Mouse (Mus musculus): ENCODE measurements around the gene Cdk5. TPM values are rescaled to one million over a fixed set of nuclear protein-coding genes. Genes with fewer than 3 reads are reported as not detected.
"Not testable (repeated sequence)": the region's sequence is repeated elsewhere in the genome, so short reads cannot be mapped to it uniquely, and the experiment has no call there.

The Cdk5 gene
- polyA plus RNA-seq, 1 experiment from 2014 or later: 126 TPM

DNA sequence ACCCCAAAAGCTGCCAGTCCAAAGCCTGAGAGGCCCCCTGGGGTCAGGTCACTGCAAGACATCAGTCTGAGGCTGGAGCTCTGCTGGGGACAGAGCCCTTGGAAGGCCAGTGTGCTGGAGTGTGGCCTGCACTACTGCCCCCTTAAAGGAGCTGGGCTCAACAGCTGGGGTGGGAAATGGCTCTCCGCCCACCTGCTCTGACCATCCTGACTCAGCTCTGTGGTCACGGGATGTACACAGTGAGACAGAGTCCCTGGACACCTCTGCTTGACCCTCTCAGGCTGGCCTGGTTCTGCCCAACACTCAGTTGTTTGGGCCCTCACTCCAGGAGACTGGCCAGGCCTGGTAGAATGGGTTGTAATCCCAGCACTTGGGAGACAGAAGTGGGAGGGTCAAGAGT, 13.9 kb downstream of the Cdk5 start:
- H3K4me1 ChIP-seq (ENCODE audit: control insufficient read depth, insufficient read depth, low read length): no peaks in the 10 kb centered on the region
- ATAC-seq (ENCODE audit: low read depth): no peak
- no peak overlapping the region for H3K27ac ChIP-seq (ENCODE audit: low read depth, low read length)
- no peak overlapping the region for H3K4me2 ChIP-seq (ENCODE audit: low read depth, low read length)
- no peak overlapping the region for H3K4me3 ChIP-seq (ENCODE audit: low read depth, low read length)
- H3K9me3 ChIP-seq (ENCODE audit: control insufficient read depth, low read length): no peaks in the 10 kb centered on the region
- H3K27me3 ChIP-seq (ENCODE audit: control insufficient read depth, insufficient read depth, low read length): no peaks in the 10 kb centered on the region
- no peak overlapping the region for H3K9ac ChIP-seq (replicated peaks; ENCODE audit: low read depth, low read length)
- WGBS: 88% methylated on average over 2 of the region's 2 CpGs
- H3K36me3 ChIP-seq (ENCODE audit: control insufficient read depth, insufficient read depth, low read length): peaks cover 12% of the 10 kb centered on the region; the same call in 1 of the 2 replicates

DNA sequence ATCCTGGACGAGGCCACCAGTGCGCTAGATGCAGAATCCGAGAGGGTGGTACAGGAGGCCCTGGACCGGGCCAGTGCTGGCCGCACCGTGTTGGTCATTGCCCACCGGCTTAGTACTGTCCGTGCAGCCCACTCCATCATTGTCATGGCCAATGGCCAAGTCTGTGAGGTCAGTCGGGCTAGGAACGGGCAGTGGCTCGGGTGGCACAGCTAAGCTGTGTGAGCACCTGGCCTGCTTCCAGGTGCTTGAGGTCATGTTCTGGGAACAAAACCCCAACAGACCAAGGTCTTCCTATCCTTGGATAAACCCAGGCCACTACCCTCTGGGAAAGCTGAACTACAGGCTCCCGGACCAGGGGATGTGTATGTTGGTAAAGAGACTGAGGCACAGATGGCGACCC, 14.7 kb downstream of the Cdk5 start:
- Histone ChIP-seq H3K9me3 (ENCODE audit: control insufficient read depth, low read length) (no peaks in the 10 kb centered on the region), H3K27ac (ENCODE audit: low read depth, low read length) (no peak overlapping the region), H3K9ac (replicated peaks; ENCODE audit: low read depth, low read length) (no peak overlapping the region), H3K4me1 (ENCODE audit: control insufficient read depth, insufficient read depth, low read length) (no peaks in the 10 kb centered on the region), H3K36me3 (ENCODE audit: control insufficient read depth, insufficient read depth, low read length) (peaks cover 12% of the 10 kb centered on the region; the same call in 1 of the 2 replicates), H3K4me3 (ENCODE audit: low read depth, low read length) (no peak overlapping the region), H3K4me2 (ENCODE audit: low read depth, low read length) (no peak overlapping the region), H3K27me3 (ENCODE audit: control insufficient read depth, insufficient read depth, low read length) (no peaks in the 10 kb centered on the region)
- WGBS: 93% methylated on average over 13 of the region's 13 CpGs
- ATAC-seq (ENCODE audit: low read depth): no peak

GRCm38 (mm10) chr5:24405389-24405876, 17.9 kb downstream of the Cdk5 start:
- no peak for ATAC-seq (ENCODE audit: low read depth)
- Histone ChIP-seq H3K27me3 (ENCODE audit: control insufficient read depth, insufficient read depth, low read length) (no peaks in the 10 kb centered on the region), H3K9me3 (ENCODE audit: control insufficient read depth, low read length) (no peaks in the 10 kb centered on the region), H3K36me3 (ENCODE audit: control insufficient read depth, insufficient read depth, low read length) (peaks cover 19% of the 10 kb centered on the region), H3K4me3 (ENCODE audit: low read depth, low read length) (no peak overlapping the region), H3K27ac (ENCODE audit: low read depth, low read length) (no peak overlapping the region), H3K4me2 (ENCODE audit: low read depth, low read length) (no peak overlapping the region), H3K9ac (replicated peaks; ENCODE audit: low read depth, low read length) (no peak overlapping the region), H3K4me1 (ENCODE audit: control insufficient read depth, insufficient read depth, low read length) (no peaks in the 10 kb centered on the region)
- 71% methylated on average over 3 of the region's 3 CpGs for whole genome bisulfite sequencing

DNA sequence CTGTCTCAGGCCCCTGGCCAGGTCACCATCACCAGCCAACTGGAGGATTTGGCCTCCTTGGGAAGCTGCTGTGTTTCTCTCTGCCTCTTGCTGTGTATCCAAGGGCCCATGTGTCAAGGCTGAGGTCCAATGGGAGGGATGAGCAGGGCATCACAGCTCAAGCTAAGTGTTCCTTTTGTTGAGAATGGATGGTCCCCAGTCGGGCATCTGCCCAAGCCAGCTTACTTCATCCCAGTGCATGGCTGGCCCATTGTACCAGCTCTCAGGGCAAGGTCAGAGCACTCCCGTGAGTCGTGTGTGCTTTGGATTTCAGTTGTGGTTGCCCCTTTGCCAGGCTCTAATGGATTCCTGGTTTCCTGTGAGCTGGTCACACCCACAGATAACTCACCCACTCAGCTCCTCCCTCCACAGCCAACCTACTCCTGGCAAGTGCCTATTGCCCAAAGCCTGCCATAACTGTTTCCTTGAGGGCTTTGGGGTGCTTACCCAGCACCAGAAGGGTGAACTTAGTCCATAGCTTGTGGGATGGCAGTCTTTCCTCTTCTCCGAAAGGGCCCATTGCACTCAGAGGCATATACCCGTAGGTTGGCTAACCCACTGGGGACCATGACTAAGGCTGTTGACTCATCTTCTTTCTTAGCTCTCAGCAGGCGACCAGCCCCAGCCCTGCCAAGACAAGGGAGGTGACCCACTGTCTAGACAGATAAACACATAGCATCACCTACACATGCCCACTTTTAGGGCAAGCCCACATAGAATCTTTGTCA, 18.6 kb downstream of the Cdk5 start:
- Histone ChIP-seq H3K4me2 (ENCODE audit: low read depth, low read length) (no peak overlapping the region), H3K4me3 (ENCODE audit: low read depth, low read length) (no peak overlapping the region), H3K4me1 (ENCODE audit: control insufficient read depth, insufficient read depth, low read length) (no peaks in the 10 kb centered on the region), H3K27ac (ENCODE audit: low read depth, low read length) (no peak overlapping the region), H3K27me3 (ENCODE audit: control insufficient read depth, insufficient read depth, low read length) (no peaks in the 10 kb centered on the region), H3K9me3 (ENCODE audit: control insufficient read depth, low read length) (no peaks in the 10 kb centered on the region), H3K9ac (replicated peaks; ENCODE audit: low read depth, low read length) (no peak overlapping the region), H3K36me3 (ENCODE audit: control insufficient read depth, insufficient read depth, low read length) (peaks cover 22% of the 10 kb centered on the region)
- no peak for ATAC-seq (ENCODE audit: low read depth)
- 91% methylated on average over 6 of the region's 6 CpGs for WGBS

GRCm38 (mm10) chr5:24401969-24402368, 21.4 kb downstream of the Cdk5 start:
- Histone ChIP-seq H3K4me1 (ENCODE audit: control insufficient read depth, insufficient read depth, low read length) (no peaks in the 10 kb centered on the region), H3K27ac (ENCODE audit: low read depth, low read length) (no peak overlapping the region), H3K9me3 (ENCODE audit: control insufficient read depth, low read length) (no peaks in the 10 kb centered on the region), H3K4me3 (ENCODE audit: low read depth, low read length) (no peak overlapping the region), H3K9ac (replicated peaks; ENCODE audit: low read depth, low read length) (no peak overlapping the region), H3K36me3 (ENCODE audit: control insufficient read depth, insufficient read depth, low read length) (peaks cover 14% of the 10 kb centered on the region), H3K27me3 (ENCODE audit: control insufficient read depth, insufficient read depth, low read length) (no peaks in the 10 kb centered on the region), H3K4me2 (ENCODE audit: low read depth, low read length) (no peak overlapping the region)
- WGBS: 57% methylated on average over 9 of the region's 9 CpGs
- ATAC-seq (ENCODE audit: low read depth): peak; percentile 64; the same call in 1 of the 2 replicates

- Histone ChIP-seq H3K9ac (replicated peaks; ENCODE audit: low read depth, low read length) (no peak overlapping the region), H3K4me3 (ENCODE audit: low read depth, low read length) (no peak overlapping the region), H3K9me3 (ENCODE audit: control insufficient read depth, low read length) (no peaks in the 10 kb centered on the region), H3K36me3 (ENCODE audit: control insufficient read depth, insufficient read depth, low read length) (peaks cover 13% of the 10 kb centered on the region), H3K4me2 (ENCODE audit: low read depth, low read length) (no peak overlapping the region), H3K4me1 (ENCODE audit: control insufficient read depth, insufficient read depth, low read length) (no peaks in the 10 kb centered on the region), H3K27me3 (ENCODE audit: control insufficient read depth, insufficient read depth, low read length) (no peaks in the 10 kb centered on the region), H3K27ac (ENCODE audit: low read depth, low read length) (no peak overlapping the region)
- ATAC-seq (ENCODE audit: low read depth): no peak
- WGBS: 94% methylated on average over 5 of the region's 5 CpGs
Observed at GRCm38 (mm10) chr5:24400911-24401605, 22.3 kb downstream of the Cdk5 start.

GRCm38 (mm10) chr5:24400362-24400761, 23.0 kb downstream of the Cdk5 start:
- Histone ChIP-seq H3K36me3 (ENCODE audit: control insufficient read depth, insufficient read depth, low read length) (peaks cover 13% of the 10 kb centered on the region), H3K9me3 (ENCODE audit: control insufficient read depth, low read length) (no peaks in the 10 kb centered on the region), H3K27me3 (ENCODE audit: control insufficient read depth, insufficient read depth, low read length) (no peaks in the 10 kb centered on the region), H3K4me1 (ENCODE audit: control insufficient read depth, insufficient read depth, low read length) (no peaks in the 10 kb centered on the region), H3K27ac (ENCODE audit: low read depth, low read length) (no peak overlapping the region), H3K4me2 (ENCODE audit: low read depth, low read length) (no peak overlapping the region), H3K4me3 (ENCODE audit: low read depth, low read length) (no peak overlapping the region), H3K9ac (replicated peaks; ENCODE audit: low read depth, low read length) (no peak overlapping the region)
- WGBS: 90% methylated on average over 11 of the region's 11 CpGs
- no peak for ATAC-seq (ENCODE audit: low read depth)

DNA sequence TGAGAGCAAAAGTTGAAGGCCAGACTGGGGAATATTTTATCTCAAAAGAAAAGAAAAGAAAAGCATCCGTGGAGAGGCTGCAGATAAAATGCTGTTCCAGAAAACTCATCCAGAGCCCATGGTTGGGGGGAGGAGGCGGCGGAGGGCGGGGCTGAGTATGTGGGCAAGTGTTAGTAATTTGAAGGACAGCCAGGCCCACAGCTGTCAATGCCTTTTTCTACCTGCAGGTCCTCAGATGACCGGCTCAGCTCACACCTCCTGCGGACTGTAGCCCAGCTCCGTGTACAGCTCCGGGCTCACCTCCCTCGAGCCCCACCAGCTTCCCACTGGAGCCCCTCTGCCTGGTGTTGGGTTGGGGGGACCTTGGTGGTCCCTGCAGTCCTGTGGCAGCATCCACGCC, 23.6 kb downstream of the Cdk5 start:
- no peak for ATAC-seq (ENCODE audit: low read depth)
- H3K4me2 ChIP-seq (ENCODE audit: low read depth, low read length): no peak overlapping the region
- 94% methylated on average over 10 of the region's 10 CpGs for WGBS
- no peaks in the 10 kb centered on the region for H3K9me3 ChIP-seq (ENCODE audit: control insufficient read depth, low read length)
- peaks cover 3% of the 10 kb centered on the region; the same call in 1 of the 2 replicates for H3K4me1 ChIP-seq (ENCODE audit: control insufficient read depth, insufficient read depth, low read length)
- no peak overlapping the region for H3K27ac ChIP-seq (ENCODE audit: low read depth, low read length)
- H3K9ac ChIP-seq (replicated peaks; ENCODE audit: low read depth, low read length): no peak overlapping the region
- H3K27me3 ChIP-seq (ENCODE audit: control insufficient read depth, insufficient read depth, low read length): no peaks in the 10 kb centered on the region
- H3K36me3 ChIP-seq (ENCODE audit: control insufficient read depth, insufficient read depth, low read length): peaks cover 13% of the 10 kb centered on the region
- no peak overlapping the region for H3K4me3 ChIP-seq (ENCODE audit: low read depth, low read length)

- H3K27me3 ChIP-seq (ENCODE audit: control insufficient read depth, insufficient read depth, low read length); H3K9ac ChIP-seq (replicated peaks; ENCODE audit: low read depth, low read length); H3K27ac ChIP-seq (ENCODE audit: low read depth, low read length); ATAC-seq (ENCODE audit: low read depth); H3K4me3 ChIP-seq (ENCODE audit: low read depth, low read length); H3K4me2 ChIP-seq (ENCODE audit: low read depth, low read length); H3K9me3 ChIP-seq (ENCODE audit: control insufficient read depth, low read length); H3K4me1 ChIP-seq (ENCODE audit: control insufficient read depth, insufficient read depth, low read length); H3K36me3 ChIP-seq (ENCODE audit: control insufficient read depth, insufficient read depth, low read length): not testable (repeated sequence)
- 93% methylated on average over 6 of the region's 6 CpGs for WGBS
Observed at GRCm38 (mm10) chr5:24396254-24396653, 27.1 kb downstream of the Cdk5 start.

All from neural tube, embryonic 14.5 days (tissue).